Mouse (Mus musculus): ENCODE data around the gene Sptssa.

GRCm38 (mm10) chr12:54641374-54641773 lies 15.0 kb downstream of the Sptssa start:
- TF ChIP-seq TAL1 (IDR thresholded peaks at IDR 0.05; ENCODE audit: low read length): no peak
- TF ChIP-seq GATA1 (IDR thresholded peaks at IDR 0.05; ENCODE audit: low read length): no peak
